Mouse (Mus musculus) CH12.LX (cell line): Measurements from ENCODE around the gene Aldh4a1. TPM values are rescaled to one million over a fixed set of nuclear protein-coding genes. Genes with fewer than 3 reads are reported as not detected.
A peak's percentile ranks its signal among the peaks of the same experiment; 100 is the strongest.

ENCODE experiments used
- DNase-seq: peaks from one replicate; pipeline ENCODE4 v3.0.0-alpha.2; 2013; ENCODE audit errors: extremely low read depth
- H3K27ac ChIP-seq: 2 replicates; pipeline ENCODE4 v1.5.1; 2012; ENCODE audit warnings: low read depth, mild to moderate bottlenecking, control low read depth, moderate library complexity; ENCODE audit not compliant: insufficient read depth
- H3K27me3 ChIP-seq: replicated peaks from 2 replicates; pipeline ENCODE3; 2012; ENCODE audit warnings: inconsistent platforms
- H3K36me3 ChIP-seq, 2 experiments: replicated peaks in 1 of 2; 2 replicates each; pipeline versions ENCODE3 to v1.6.1; 2012; ENCODE audit warnings: inconsistent platforms in 1 of 2, low read length in 1 of 2, mild to moderate bottlenecking in 1 of 2, mixed read lengths in 1 of 2, moderate library complexity in 1 of 2; ENCODE audit not compliant: control insufficient read depth in 1 of 2, insufficient read depth in 1 of 2
- H3K4me1 ChIP-seq, 2 experiments: 2 replicates each; pipeline ENCODE4 v1.6.1; 2012; ENCODE audit warnings: inconsistent platforms in 1 of 2, moderate library complexity in 1 of 2; ENCODE audit not compliant: insufficient read depth in 2 of 2, control insufficient read depth in 1 of 2
- H3K4me2 ChIP-seq: 2 replicates; pipeline ENCODE4 v1.6.1; 2012; ENCODE audit warnings: low read depth, mild to moderate bottlenecking, control low read depth; ENCODE audit not compliant: poor library complexity, insufficient read depth, severe bottlenecking
- H3K4me3 ChIP-seq, 3 experiments: fragments of 150-350 bp in 1 of 3; sonication (generic) in 1 of 3; replicated peaks in 1 of 3; 2 replicates each; pipeline versions ENCODE3 to v1.5.1; 2011 to 2012; ENCODE audit warnings: low read depth in 2 of 3, low read length in 2 of 3, mild to moderate bottlenecking in 2 of 3, moderate library complexity in 2 of 3, control low read depth in 1 of 3, improper control_type of control experiment in 1 of 3, inconsistent platforms in 1 of 3, mixed read lengths in 1 of 3; ENCODE audit not compliant: poor library complexity in 1 of 3
- H3K79me2 ChIP-seq: replicated peaks from 2 replicates; pipeline ENCODE4 v1.6.1; 2012; ENCODE audit warnings: mild to moderate bottlenecking, moderate library complexity; ENCODE audit not compliant: control insufficient read depth, poor library complexity, insufficient read depth, severe bottlenecking; ENCODE audit errors: extremely low read depth
- H3K9ac ChIP-seq: 2 replicates; pipeline ENCODE4 v1.6.1; 2012; ENCODE audit warnings: low read depth, mild to moderate bottlenecking, control low read depth, moderate library complexity; ENCODE audit not compliant: insufficient read depth
- H3K9me3 ChIP-seq: replicated peaks from 2 replicates; pipeline ENCODE3; 2012; ENCODE audit warnings: low read length, inconsistent platforms, mixed read lengths
- BHLHE40 ChIP-seq: IDR thresholded peaks from 2 replicates; pipeline ENCODE4 v1.6.1; 2011; ENCODE audit warnings: mild to moderate bottlenecking, low read depth, low read length, improper control_type of control experiment
- CHD1 ChIP-seq: IDR thresholded peaks from 2 replicates; pipeline ENCODE4 v1.6.1; 2012; ENCODE audit warnings: low read depth, low read length, improper control_type of control experiment, inconsistent platforms
- CTCF ChIP-seq, 2 experiments: IDR thresholded peaks in 1 of 2; conservative IDR thresholded peaks in 1 of 2; 2 replicates each; pipeline ENCODE4 v1.5.1; 2011 to 2012; ENCODE audit warnings: low read depth in 2 of 2, low read length in 2 of 2, improper control_type of control experiment in 1 of 2, inconsistent platforms in 1 of 2, mild to moderate bottlenecking in 1 of 2, moderate library complexity in 1 of 2
- E2F4 ChIP-seq: IDR thresholded peaks from 2 replicates; pipeline ENCODE4 v1.6.1; 2011; ENCODE audit warnings: low read depth, low read length, improper control_type of control experiment; ENCODE audit not compliant: insufficient replicate concordance
- EP300 ChIP-seq: IDR thresholded peaks from 2 replicates; pipeline ENCODE4 v1.6.1; 2011; ENCODE audit warnings: low read length, improper control_type of control experiment
- ETS1 ChIP-seq: conservative IDR thresholded peaks from 2 replicates; pipeline ENCODE4 v1.6.1; 2012; ENCODE audit warnings: low read depth, mild to moderate bottlenecking, inconsistent platforms, low read length, improper control_type of control experiment, moderate library complexity
- GABPA ChIP-seq: IDR thresholded peaks from 2 replicates; pipeline ENCODE4 v1.6.1; 2012; ENCODE audit warnings: low read depth, low read length, improper control_type of control experiment, inconsistent platforms; ENCODE audit not compliant: insufficient replicate concordance
- HCFC1 ChIP-seq: IDR thresholded peaks from 2 replicates; pipeline ENCODE4 v1.6.1; 2012; ENCODE audit warnings: low read depth, mild to moderate bottlenecking, inconsistent platforms, low read length, improper control_type of control experiment
- IRF4 ChIP-seq: IDR thresholded peaks from 2 replicates; pipeline ENCODE4 v1.6.1; 2014; ENCODE audit warnings: low read depth, mild to moderate bottlenecking, inconsistent platforms, low read length, improper control_type of control experiment
- KAT2A ChIP-seq: IDR thresholded peaks from 2 replicates; pipeline ENCODE4 v1.6.1; 2012; ENCODE audit warnings: low read length, improper control_type of control experiment, inconsistent platforms; ENCODE audit not compliant: insufficient replicate concordance
- MAFK ChIP-seq: IDR thresholded peaks from 2 replicates; pipeline ENCODE4 v1.6.1; 2011; ENCODE audit warnings: low read length, improper control_type of control experiment; ENCODE audit not compliant: insufficient replicate concordance
- MAX ChIP-seq: IDR thresholded peaks from 2 replicates; pipeline ENCODE4 v1.6.1; 2011; ENCODE audit warnings: low read length, improper control_type of control experiment
- MAZ ChIP-seq: IDR thresholded peaks from 2 replicates; pipeline ENCODE4 v1.6.1; 2012; ENCODE audit warnings: low read depth, mild to moderate bottlenecking, inconsistent platforms, low read length, improper control_type of control experiment, moderate library complexity
- MEF2A ChIP-seq: IDR thresholded peaks from 2 replicates; pipeline ENCODE4 v1.6.1; 2014; ENCODE audit warnings: low read depth, mild to moderate bottlenecking, inconsistent platforms, low read length, improper control_type of control experiment, borderline replicate concordance
- MXI1 ChIP-seq: IDR thresholded peaks from 2 replicates; pipeline ENCODE4 v1.6.1; 2011; ENCODE audit warnings: mild to moderate bottlenecking, low read depth, low read length, improper control_type of control experiment
- MYC ChIP-seq: IDR thresholded peaks from 2 replicates; pipeline ENCODE4 v1.6.1; 2011; ENCODE audit warnings: low read depth, mild to moderate bottlenecking, improper control_type of control experiment, low read length
- PAX5 ChIP-seq: IDR thresholded peaks from 2 replicates; pipeline ENCODE4 v1.6.1; 2012; ENCODE audit warnings: low read length, inconsistent platforms, mixed read lengths
- RAD21 ChIP-seq: IDR thresholded peaks from 2 replicates; pipeline ENCODE4 v1.6.1; 2011; ENCODE audit warnings: low read depth, mild to moderate bottlenecking, low read length, improper control_type of control experiment, moderate library complexity
- SIN3A ChIP-seq: IDR thresholded peaks from 2 replicates; pipeline ENCODE4 v1.6.1; 2012; ENCODE audit warnings: low read length, improper control_type of control experiment, inconsistent platforms
- SMC3 ChIP-seq: IDR thresholded peaks from 2 replicates; pipeline ENCODE4 v1.6.1; 2011; ENCODE audit warnings: low read depth, low read length, improper control_type of control experiment
- UBTF ChIP-seq: IDR thresholded peaks from 2 replicates; pipeline ENCODE4 v1.6.1; 2012; ENCODE audit warnings: low read depth, mild to moderate bottlenecking, inconsistent platforms, low read length, improper control_type of control experiment, moderate library complexity
- USF1 ChIP-seq: IDR thresholded peaks from 2 replicates; pipeline ENCODE4 v1.6.1; 2014; ENCODE audit warnings: low read depth, mild to moderate bottlenecking, inconsistent platforms, low read length, improper control_type of control experiment
- ZC3H11A ChIP-seq: IDR thresholded peaks from 2 replicates; pipeline ENCODE4 v1.6.1; 2012; ENCODE audit warnings: low read depth, mild to moderate bottlenecking, inconsistent platforms, low read length, improper control_type of control experiment
- ZKSCAN1 ChIP-seq: IDR thresholded peaks from 2 replicates; pipeline ENCODE4 v1.6.1; 2012; ENCODE audit warnings: low read depth, inconsistent platforms, low read length, improper control_type of control experiment, borderline replicate concordance
- ZMIZ1 ChIP-seq: IDR thresholded peaks from 2 replicates; pipeline ENCODE4 v1.6.1; 2012; ENCODE audit warnings: low read depth, mild to moderate bottlenecking, inconsistent platforms, low read length, improper control_type of control experiment
- ZNF384 ChIP-seq: IDR thresholded peaks from 2 replicates; pipeline ENCODE4 v1.6.1; 2012; ENCODE audit warnings: low read depth, low read length, improper control_type of control experiment, inconsistent platforms
- dilution Hi-C: fragments of 300-500 bp; cut with MboI; formaldehyde crosslinking; loops from 2 replicates; pipeline ENCODE4 v1.14.3; 2020; ENCODE audit warnings: low sequenced_read_pairs; ENCODE audit not compliant: extremely low pct_unique_long_range_greater_than_20kb, extremely low pct_ligation_motif_present
- in situ Hi-C: fragments of 300-500 bp; cut with MboI; formaldehyde crosslinking; loops from 3 replicates; pipeline ENCODE4 v1.14.3; 2019; ENCODE audit warnings: low sequenced_read_pairs, low pct_ligation_motif_present, low pct_unique_long_range_greater_than_20kb, mixed read lengths
- polyA plus RNA-seq: library from polyadenylated mRNA; unstranded; fragments of >175 nt; gene quantifications from 2 replicates; pipeline ENCODE4 v1.2.1, GENCODE M21; 2012; ENCODE audit warnings: low read depth; ENCODE audit not compliant: insufficient read length
- total RNA-seq, 2 experiments: library from RNA; depleted of rRNA; stranded (reverse); fragments of 300-350 nt in 1 of 2; fragments of >200 nt in 1 of 2; gene quantifications; 2 replicates each; pipeline ENCODE4 v1.2.3; 2012 to 2014

Gene Aldh4a1
- total and polyA plus RNA-seq, 3 experiments, result 6.5 to 18.0 (median 6.5) TPM

- H3K4me2 ChIP-seq, result no peak overlapping the region
- no peak overlapping the region for H3K4me3 ChIP-seq
- H3K9ac ChIP-seq, result no peak overlapping the region
- peaks cover 15 to 25% of the 10 kb centered on the region in 2 experiments for H3K36me3 ChIP-seq
- dilution Hi-C loops, result no loop called here
- peaks cover 19 to 24% of the 10 kb centered on the region in 2 experiments for H3K4me1 ChIP-seq
- TF ChIP-seq RAD21 (peak; percentile 90), CTCF (conservative IDR thresholded peaks at IDR 0.05 in 1 of 2, IDR thresholded peaks at IDR 0.05 in 1 of 2; ENCODE audit: low read depth in 2 of 2, low read length in 2 of 2) (peak; percentile 92 to 97), MAZ (0 out of 2 replicates have a peak, but pooled peaks have one; percentile 20), ZC3H11A (0 out of 2 replicates have a peak, but pooled peaks have one; percentile 16), GABPA (no peak), SMC3 (peak; percentile 86)
- DNase-seq, result peak; percentile 34
- H3K27me3 ChIP-seq, result no peaks in the 10 kb centered on the region
- in situ Hi-C loops, result no loop called here
- H3K9me3 ChIP-seq, result no peaks in the 10 kb centered on the region
- H3K27ac ChIP-seq, result no peak overlapping the region
- no peaks in the 10 kb centered on the region for H3K79me2 ChIP-seq
Observed at GRCm38 (mm10) chr4:139636373-139636772, 13.7 kb downstream of the Aldh4a1 start.

GRCm38 (mm10) chr4:139637847-139638246 is 15.2 kb downstream of the Aldh4a1 start:
- dilution Hi-C loops, result no loop called here
- Histone ChIP-seq H3K36me3 (peaks cover 20 to 35% of the 10 kb centered on the region in 2 experiments), H3K27ac (no peak overlapping the region), H3K9me3 (no peaks in the 10 kb centered on the region), H3K9ac (no peak overlapping the region), H3K4me2 (no peak overlapping the region), H3K79me2 (no peaks in the 10 kb centered on the region), H3K27me3 (no peaks in the 10 kb centered on the region), H3K4me3 (no peak overlapping the region), H3K4me1 (peaks cover 20 to 27% of the 10 kb centered on the region in 2 experiments)
- no peak for TF ChIP-seq SIN3A
- no peak for TF ChIP-seq MXI1
- no peak for TF ChIP-seq MAX
- TF ChIP-seq KAT2A, result no peak
- TF ChIP-seq USF1, result no peak
- no peak for TF ChIP-seq MYC
- no peak for TF ChIP-seq ZNF384
- no peak for TF ChIP-seq GABPA
- DNase-seq, result no peak
- in situ Hi-C loops, result no loop called here

- H3K79me2 ChIP-seq, result no peaks in the 10 kb centered on the region
- H3K36me3 ChIP-seq, result peaks cover 20 to 39% of the 10 kb centered on the region in 2 experiments
- in situ Hi-C loops (no loop called here), dilution Hi-C loops (no loop called here)
- no peak for DNase-seq
- H3K9ac ChIP-seq, result no peak overlapping the region
- H3K4me3 ChIP-seq, result no peak overlapping the region
- H3K9me3 ChIP-seq, result no peaks in the 10 kb centered on the region
- H3K4me1 ChIP-seq, result peaks cover 20 to 27% of the 10 kb centered on the region in 2 experiments
- no peak overlapping the region for H3K27ac ChIP-seq
- H3K4me2 ChIP-seq, result no peak overlapping the region
- H3K27me3 ChIP-seq, result no peaks in the 10 kb centered on the region
- TF ChIP-seq E2F4 (no peak), ZNF384 (no peak), BHLHE40 (no peak), MEF2A (no peak), PAX5 (no peak), ZKSCAN1 (no peak), EP300 (no peak), ETS1 (no peak), MXI1 (no peak), CHD1 (no peak), MYC (no peak), IRF4 (no peak), HCFC1 (no peak), UBTF (no peak), MAZ (no peak), MAFK (no peak), ZMIZ1 (no peak)
Observed at GRCm38 (mm10) chr4:139638356-139638755, 15.7 kb downstream of the Aldh4a1 start.
